In the genomic region with DNA sequence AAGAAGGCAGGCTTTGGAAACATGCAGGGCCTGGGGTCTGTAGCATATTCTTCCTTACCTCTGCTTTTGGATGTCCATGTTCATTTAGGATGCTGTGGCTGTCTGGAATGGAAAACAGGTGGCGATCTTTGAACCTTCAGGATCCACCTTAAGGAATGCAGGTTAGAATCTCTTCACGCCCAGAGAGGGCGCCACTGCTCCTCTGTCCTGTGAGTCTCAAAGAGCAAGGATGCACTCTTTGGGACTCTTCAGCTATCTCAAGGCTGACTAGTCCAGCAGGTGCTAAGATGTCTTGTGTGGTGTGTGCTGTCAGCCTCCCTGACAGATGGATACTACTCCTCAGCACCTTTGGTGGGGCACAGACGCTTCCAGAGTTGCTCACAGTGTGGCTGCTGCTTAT, we compare ENCODE assay signal across 11 mouse cellular contexts. TPM values are rescaled to one million over a fixed set of nuclear protein-coding genes. Genes with fewer than 3 reads are reported as not detected.
DNase-seq lines count a peak whose midpoint lies in the region; ATAC-seq and TF ChIP-seq lines count a peak whose summit lies in the region.
"Had no signal": no experiment of that assay in that cellular context is flagged by ENCODE, and none has a peak within 500 bp of the region (broad histone marks: within the 10 kb centered on the region; RNA-seq: fewer than 3 reads in every experiment).

No protein-coding gene starts in this region.

- peak; percentile 11 to 30 for DNase-seq in cerebellum, adult 18-20 months
- DNase-seq in cerebellum, adult 11-12 months, result no peak
- DNase-seq in kidney, postnatal 0 days (ENCODE audit: low spot score), result peak; percentile 19
- no peak for DNase-seq in kidney, adult 8-10 months
- peak; percentile 37 for DNase-seq in 416B (ENCODE audit: low read depth)
- peak; percentile 27 for DNase-seq in embryo, embryonic 10.5 days (ENCODE audit: low spot score)
- DNase-seq in spleen, postnatal 4 days (ENCODE audit: low spot score in 2 of 2), result no peak
- DNase-seq: gastrocnemius, postnatal 14 days; liver, embryonic 13.5 days had no signal

- H3K9ac ChIP-seq in kidney, postnatal 0 days (ENCODE audit: low read depth, low read length), result no peak overlapping the region
- H3K9ac ChIP-seq in heart, embryonic 12.5 days, result no peak overlapping the region
- H3K9ac ChIP-seq: liver, embryonic 13.5 days; neural tube, embryonic 13.5 days had no signal

- no peaks in the 10 kb centered on the region for H3K9me3 ChIP-seq in kidney, postnatal 0 days (replicated peaks; ENCODE audit: low read length)
- H3K9me3 ChIP-seq in heart, embryonic 12.5 days (replicated peaks), result no peaks in the 10 kb centered on the region
- H3K9me3 ChIP-seq: liver, embryonic 13.5 days; neural tube, embryonic 13.5 days had no signal

- TF ChIP-seq CTCF in kidney, postnatal 0 days (IDR thresholded peaks at IDR 0.05; ENCODE audit: low read depth), result peak; percentile 55

- H3K4me2 ChIP-seq in kidney, postnatal 0 days (ENCODE audit: low read length), result no peak overlapping the region
- no peak overlapping the region for H3K4me2 ChIP-seq in heart, embryonic 12.5 days
- H3K4me2 ChIP-seq: liver, embryonic 13.5 days; neural tube, embryonic 13.5 days had no signal

- H3K4me3 ChIP-seq in kidney, postnatal 0 days (replicated peaks; ENCODE audit: low read depth, low read length), result no peak overlapping the region
- no peak overlapping the region for H3K4me3 ChIP-seq in heart, embryonic 12.5 days
- H3K4me3 ChIP-seq: liver, embryonic 13.5 days; neural tube, embryonic 13.5 days had no signal

- WGBS in kidney, postnatal 0 days, result 67% methylated on average over 4 of the region's 4 CpGs
- 50% methylated on average over 4 of the region's 4 CpGs for WGBS in heart, embryonic 12.5 days

- ATAC-seq in kidney, postnatal 0 days (replicated peaks; ENCODE audit: low FRiP score, low read depth), result no peak
- no peak for ATAC-seq in heart, embryonic 12.5 days (ENCODE audit: insufficient number of reproducible peaks, low FRiP score)

- H3K36me3 ChIP-seq in kidney, postnatal 0 days (ENCODE audit: insufficient read depth, low read length), result peaks cover 33% of the 10 kb centered on the region
- peaks cover 57% of the 10 kb centered on the region for H3K36me3 ChIP-seq in heart, embryonic 12.5 days

- no peaks in the 10 kb centered on the region for H3K4me1 ChIP-seq in kidney, postnatal 0 days (replicated peaks; ENCODE audit: insufficient read depth, low read length)
- 0 out of 2 replicates have a peak, but pooled peaks cover 5% of the 10 kb centered on the region for H3K4me1 ChIP-seq in heart, embryonic 12.5 days (replicated peaks)
- H3K4me1 ChIP-seq: liver, embryonic 13.5 days; neural tube, embryonic 13.5 days had no signal

- H3K27me3 ChIP-seq in kidney, postnatal 0 days (ENCODE audit: insufficient read depth, low read length), result no peaks in the 10 kb centered on the region
- no peaks in the 10 kb centered on the region for H3K27me3 ChIP-seq in heart, embryonic 12.5 days (replicated peaks)
- H3K27me3 ChIP-seq: liver, embryonic 13.5 days; neural tube, embryonic 13.5 days had no signal

- H3K27ac ChIP-seq in kidney, postnatal 0 days, result no peak overlapping the region
- no peak overlapping the region for H3K27ac ChIP-seq in heart, embryonic 12.5 days (ENCODE audit: poor library complexity, severe bottlenecking)
- H3K27ac ChIP-seq: liver, embryonic 13.5 days; neural tube, embryonic 13.5 days had no signal

RNA-seq across cellular contexts. Expression of gene Ift140, which starts 20.3 kb away (rescaled TPM):
- polyA plus RNA-seq in kidney, postnatal 0 days (2015; fragmentation: Nextera tagmentation; extraction: Ambion mirVana), result 10.1 and 10.9 TPM in 2 replicates
- 14.4 and 14.8 TPM in 2 replicates for polyA plus RNA-seq in heart, embryonic 12.5 days (2016; fragmentation: Nextera tagmentation; extraction: Ambion mirVana)

RNA-seq across cellular contexts. Expression of gene Cramp1l, which starts 20.6 kb away (rescaled TPM):
- 3.4 and 4.5 TPM in 2 replicates for polyA plus RNA-seq in kidney, postnatal 0 days (2015; fragmentation: Nextera tagmentation; extraction: Ambion mirVana)
- 8.5 and 10.1 TPM in 2 replicates for polyA plus RNA-seq in heart, embryonic 12.5 days (2016; fragmentation: Nextera tagmentation; extraction: Ambion mirVana)

RNA-seq across cellular contexts. Expression of gene Tmem204, which starts 47.2 kb away (rescaled TPM):
- polyA plus RNA-seq in kidney, postnatal 0 days (2015; fragmentation: Nextera tagmentation; extraction: Ambion mirVana), result 54.5 and 59.9 TPM in 2 replicates
- 16.3 and 20.4 TPM in 2 replicates for polyA plus RNA-seq in heart, embryonic 12.5 days (2016; fragmentation: Nextera tagmentation; extraction: Ambion mirVana)

Comparison
In these comparisons a context has a peak if more than half of its experiments do, and no peak if none do; other contexts are left out.
1. DNase-seq: peak in cerebellum, adult 18-20 months (2 of 2), kidney, postnatal 0 days (single experiment), 416B (single experiment) and embryo, embryonic 10.5 days (single experiment); none in cerebellum, adult 11-12 months (single experiment), kidney, adult 8-10 months (0 of 2) and spleen, postnatal 4 days (0 of 2).